Comparison of ENCODE assay signal across 8 mouse cellular contexts in the genomic region with DNA sequence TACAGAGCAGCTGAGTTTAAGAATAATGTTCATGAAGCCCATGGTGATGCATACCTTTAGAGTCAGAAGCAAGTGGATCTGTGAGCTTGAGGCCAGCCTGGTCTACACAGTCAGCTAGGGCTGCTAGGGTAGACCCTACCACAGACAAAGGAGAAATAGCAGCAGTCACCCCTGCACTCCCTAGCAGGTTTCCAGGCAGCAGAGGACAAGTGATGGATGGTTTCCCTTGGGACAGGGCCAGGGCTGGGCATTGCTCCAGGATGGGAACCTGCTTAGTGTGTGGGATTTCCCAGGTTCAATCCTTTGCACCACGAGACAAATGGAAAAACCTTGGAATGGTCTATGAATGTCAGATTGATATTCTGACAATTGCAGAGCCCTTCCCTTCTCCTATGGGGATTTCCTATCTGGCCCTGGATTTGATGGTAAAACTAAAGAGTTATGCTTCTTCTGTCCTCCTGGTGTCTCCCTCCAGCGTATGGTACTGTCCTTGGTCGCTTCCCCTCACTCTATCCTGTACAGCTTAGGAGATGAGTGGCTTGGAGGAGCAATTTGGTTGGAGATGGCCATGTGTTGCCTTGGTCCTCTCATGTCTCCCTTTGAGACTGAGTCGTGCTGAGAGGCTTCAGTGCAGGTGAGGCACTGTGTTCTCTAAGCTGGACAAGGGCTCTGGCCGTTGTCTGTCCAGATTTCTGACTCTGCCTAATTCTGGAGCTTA. TPM values are rescaled to one million over a fixed set of nuclear protein-coding genes. Genes with fewer than 3 reads are reported as not detected.
DNase-seq lines count a peak whose midpoint lies in the region; ATAC-seq and TF ChIP-seq lines count a peak whose summit lies in the region.

No protein-coding gene starts in this region.

- no peak for TF ChIP-seq CTCF in cerebellum, adult 2 months (IDR thresholded peaks at IDR 0.05; ENCODE audit: borderline replicate concordance, insufficient read depth, low read depth, low read length)
- TF ChIP-seq CTCF in liver, embryonic 14.5 days (IDR thresholded peaks at IDR 0.05; ENCODE audit: low read depth) = 0 out of 2 replicates have a peak, but pooled peaks have one; percentile 2

- H3K9ac ChIP-seq in liver, embryonic 14.5 days (replicated peaks) = no peak overlapping the region
- H3K9ac ChIP-seq in liver, embryonic 12.5 days = no peak overlapping the region
- H3K9ac ChIP-seq in stomach, embryonic 15.5 days = no peak overlapping the region

- H3K27me3 ChIP-seq in cerebellum, adult 2 months (ENCODE audit: control insufficient read depth, insufficient read depth, low read length) = no peaks in the 10 kb centered on the region
- no peaks in the 10 kb centered on the region for H3K27me3 ChIP-seq in liver, embryonic 14.5 days (ENCODE audit: control insufficient read depth, insufficient read depth, low read length)
- H3K27me3 ChIP-seq in liver, embryonic 12.5 days (replicated peaks) = no peaks in the 10 kb centered on the region
- no peaks in the 10 kb centered on the region for H3K27me3 ChIP-seq in stomach, embryonic 15.5 days (replicated peaks)

- no peak overlapping the region for H3K4me3 ChIP-seq in cerebellum, adult 2 months (replicated peaks; ENCODE audit: insufficient read depth, low read depth, low read length)
- no peak overlapping the region for H3K4me3 ChIP-seq in liver, embryonic 14.5 days (ENCODE audit: insufficient read depth in 1 of 2, low read depth in 2 of 2, low read length in 2 of 2)
- no peak overlapping the region for H3K4me3 ChIP-seq in liver, embryonic 12.5 days
- no peak overlapping the region for H3K4me3 ChIP-seq in stomach, embryonic 15.5 days (replicated peaks)

- peak; percentile 9 to 17 for DNase-seq in cerebellum, adult 2 months
- no peak for DNase-seq in cerebellum, adult 9-10 months
- no peak for DNase-seq in liver, embryonic 14.5 days (ENCODE audit: low read depth in 3 of 3, low spot score in 3 of 3)
- peak; percentile 80 for DNase-seq in kidney, postnatal 10 days
- no peak for DNase-seq in spleen, adult 12 weeks (ENCODE audit: low spot score)

- TF ChIP-seq EP300 in liver, embryonic 14.5 days (IDR thresholded peaks at IDR 0.05; ENCODE audit: low read depth) = no peak

- ATAC-seq in liver, embryonic 14.5 days (ENCODE audit: insufficient read depth) = no peak; the same call in 1 of the 2 replicates
- ATAC-seq in liver, embryonic 12.5 days = no peak
- ATAC-seq in stomach, embryonic 15.5 days (ENCODE audit: insufficient read depth, low FRiP score, low read depth) = peak; percentile 68; the same call in 1 of the 2 replicates
- no peak for ATAC-seq in erythroblast, adult 5-6 weeks (replicated peaks; ENCODE audit: low FRiP score, poor library complexity, severe bottlenecking)

- H3K36me3 ChIP-seq in liver, embryonic 14.5 days (replicated peaks; ENCODE audit: control insufficient read depth, insufficient read depth, low read depth) = no peaks in the 10 kb centered on the region; the same call in 1 of the 2 replicates
- H3K36me3 ChIP-seq in liver, embryonic 12.5 days = peaks cover 74% of the 10 kb centered on the region
- no peaks in the 10 kb centered on the region for H3K36me3 ChIP-seq in stomach, embryonic 15.5 days

- H3K4me1 ChIP-seq in cerebellum, adult 2 months (ENCODE audit: control insufficient read depth, insufficient read depth, low read length) = no peaks in the 10 kb centered on the region
- H3K4me1 ChIP-seq in liver, embryonic 14.5 days (replicated peaks; ENCODE audit: control insufficient read depth in 2 of 2, insufficient read depth in 2 of 2, low read length in 1 of 2) = no peaks in the 10 kb centered on the region
- no peaks in the 10 kb centered on the region for H3K4me1 ChIP-seq in liver, embryonic 12.5 days
- H3K4me1 ChIP-seq in stomach, embryonic 15.5 days = no peaks in the 10 kb centered on the region

- 51% methylated on average over 5 of the region's 5 CpGs for WGBS in cerebellum, adult 2 months
- 78% methylated on average over 5 of the region's 5 CpGs for WGBS in liver, embryonic 14.5 days (ENCODE audit: insufficient replicate concordance)
- 76% methylated on average over 5 of the region's 5 CpGs for WGBS in liver, embryonic 12.5 days (ENCODE audit: insufficient replicate concordance)
- 47% methylated on average over 5 of the region's 5 CpGs for WGBS in stomach, embryonic 15.5 days

- no peak overlapping the region for H3K4me2 ChIP-seq in liver, embryonic 14.5 days (ENCODE audit: low read depth)
- H3K4me2 ChIP-seq in liver, embryonic 12.5 days = no peak overlapping the region
- no peak overlapping the region for H3K4me2 ChIP-seq in stomach, embryonic 15.5 days

- H3K9me3 ChIP-seq in liver, embryonic 14.5 days (ENCODE audit: control insufficient read depth, low read length) = no peaks in the 10 kb centered on the region
- H3K9me3 ChIP-seq in liver, embryonic 12.5 days (replicated peaks) = no peaks in the 10 kb centered on the region
- no peaks in the 10 kb centered on the region for H3K9me3 ChIP-seq in stomach, embryonic 15.5 days

- no peak for TF ChIP-seq POLR2A in cerebellum, adult 2 months (IDR thresholded peaks at IDR 0.05; ENCODE audit: borderline replicate concordance, insufficient read depth, low read length)

- no peak overlapping the region for H3K27ac ChIP-seq in cerebellum, adult 2 months (ENCODE audit: insufficient read depth, low read length)
- no peak overlapping the region for H3K27ac ChIP-seq in liver, embryonic 14.5 days
- H3K27ac ChIP-seq in liver, embryonic 12.5 days = no peak overlapping the region
- H3K27ac ChIP-seq in stomach, embryonic 15.5 days = no peak overlapping the region; the same call in 1 of the 2 replicates

RNA-seq across cellular contexts. Expression of a gene that starts 13.9 kb away (rescaled TPM):
- not detected in 2 replicates for polyA plus RNA-seq in cerebellum, adult 2 months (2012; rRNA removed)
- 0.03 and 0.04 TPM in 2 replicates for polyA plus RNA-seq in liver, embryonic 14.5 days (2012; rRNA removed)
- 0.14 TPM in 1 of 2 replicates, not detected in the other for polyA plus RNA-seq in liver, embryonic 14.5 days (2014; fragmentation: Nextera tagmentation; extraction: Ambion mirVana)
- 0.10 and 0.11 TPM in 2 replicates for polyA plus RNA-seq in liver, embryonic 12.5 days (2016; fragmentation: Nextera tagmentation; extraction: Ambion mirVana)
- polyA plus RNA-seq in stomach, embryonic 15.5 days (2015; fragmentation: Nextera tagmentation; extraction: Ambion mirVana) = 0.23 TPM in 1 of 2 replicates, not detected in the other
- not detected in 2 replicates for total RNA-seq in erythroblast, adult 5-6 weeks (2015; ENCODE audit: low replicate concordance)
- total RNA-seq in erythroblast, adult 5-6 weeks (2017; ENCODE audit: low replicate concordance) = not detected in 2 replicates

RNA-seq across cellular contexts. Expression of a gene that starts 17.9 kb away (rescaled TPM):
- 224 and 238 TPM in 2 replicates for polyA plus RNA-seq in cerebellum, adult 2 months (2012; rRNA removed)
- polyA plus RNA-seq in liver, embryonic 14.5 days (2012; rRNA removed) = 66.6 and 71.1 TPM in 2 replicates
- polyA plus RNA-seq in liver, embryonic 14.5 days (2014; fragmentation: Nextera tagmentation; extraction: Ambion mirVana) = 86.4 and 88.8 TPM in 2 replicates
- 106 and 109 TPM in 2 replicates for polyA plus RNA-seq in liver, embryonic 12.5 days (2016; fragmentation: Nextera tagmentation; extraction: Ambion mirVana)
- polyA plus RNA-seq in stomach, embryonic 15.5 days (2015; fragmentation: Nextera tagmentation; extraction: Ambion mirVana) = 199 and 202 TPM in 2 replicates
- total RNA-seq in erythroblast, adult 5-6 weeks (2015; ENCODE audit: low replicate concordance) = 86.5 and 91.5 TPM in 2 replicates
- 36.9 and 54.7 TPM in 2 replicates for total RNA-seq in erythroblast, adult 5-6 weeks (2017; ENCODE audit: low replicate concordance)

RNA-seq across cellular contexts. Expression of a gene that starts 37.1 kb away (rescaled TPM):
- polyA plus RNA-seq in cerebellum, adult 2 months (2012; rRNA removed) = 43.9 and 50.1 TPM in 2 replicates
- 3.9 and 5.0 TPM in 2 replicates for polyA plus RNA-seq in liver, embryonic 14.5 days (2012; rRNA removed)
- 7.4 and 8.0 TPM in 2 replicates for polyA plus RNA-seq in liver, embryonic 14.5 days (2014; fragmentation: Nextera tagmentation; extraction: Ambion mirVana)
- 13.9 and 14.8 TPM in 2 replicates for polyA plus RNA-seq in liver, embryonic 12.5 days (2016; fragmentation: Nextera tagmentation; extraction: Ambion mirVana)
- polyA plus RNA-seq in stomach, embryonic 15.5 days (2015; fragmentation: Nextera tagmentation; extraction: Ambion mirVana) = 39.5 and 43.6 TPM in 2 replicates
- 6.3 and 11.5 TPM in 2 replicates for total RNA-seq in erythroblast, adult 5-6 weeks (2015; ENCODE audit: low replicate concordance)
- 3.6 and 8.9 TPM in 2 replicates for total RNA-seq in erythroblast, adult 5-6 weeks (2017; ENCODE audit: low replicate concordance)

RNA-seq across cellular contexts. Expression of a gene that starts 51.6 kb away (rescaled TPM):
- 15.5 and 19.5 TPM in 2 replicates for polyA plus RNA-seq in cerebellum, adult 2 months (2012; rRNA removed)
- polyA plus RNA-seq in liver, embryonic 14.5 days (2012; rRNA removed) = 19.1 and 27.0 TPM in 2 replicates
- 4.9 and 7.0 TPM in 2 replicates for polyA plus RNA-seq in liver, embryonic 14.5 days (2014; fragmentation: Nextera tagmentation; extraction: Ambion mirVana)
- 17.2 and 17.9 TPM in 2 replicates for polyA plus RNA-seq in liver, embryonic 12.5 days (2016; fragmentation: Nextera tagmentation; extraction: Ambion mirVana)
- 8.0 and 10.0 TPM in 2 replicates for polyA plus RNA-seq in stomach, embryonic 15.5 days (2015; fragmentation: Nextera tagmentation; extraction: Ambion mirVana)
- 18.8 and 56.0 TPM in 2 replicates for total RNA-seq in erythroblast, adult 5-6 weeks (2015; ENCODE audit: low replicate concordance)
- total RNA-seq in erythroblast, adult 5-6 weeks (2017; ENCODE audit: low replicate concordance) = 58.7 and 68.4 TPM in 2 replicates

RNA-seq across cellular contexts. Expression of a gene that starts 55.1 kb away (rescaled TPM):
- polyA plus RNA-seq in cerebellum, adult 2 months (2012; rRNA removed) = 0.34 and 0.55 TPM in 2 replicates
- 6.9 and 8.4 TPM in 2 replicates for polyA plus RNA-seq in liver, embryonic 14.5 days (2012; rRNA removed)
- 9.1 and 10.7 TPM in 2 replicates for polyA plus RNA-seq in liver, embryonic 14.5 days (2014; fragmentation: Nextera tagmentation; extraction: Ambion mirVana)
- 13.8 and 16.4 TPM in 2 replicates for polyA plus RNA-seq in liver, embryonic 12.5 days (2016; fragmentation: Nextera tagmentation; extraction: Ambion mirVana)
- 8.1 and 9.7 TPM in 2 replicates for polyA plus RNA-seq in stomach, embryonic 15.5 days (2015; fragmentation: Nextera tagmentation; extraction: Ambion mirVana)
- total RNA-seq in erythroblast, adult 5-6 weeks (2015; ENCODE audit: low replicate concordance) = 27.8 and 40.3 TPM in 2 replicates
- total RNA-seq in erythroblast, adult 5-6 weeks (2017; ENCODE audit: low replicate concordance) = 32.1 and 36.5 TPM in 2 replicates

Comparison
In these comparisons a context has a peak if more than half of its experiments do, and no peak if none do; other contexts are left out.
1. DNase-seq: peak in cerebellum, adult 2 months (2 of 2) and kidney, postnatal 10 days (single experiment); none in cerebellum, adult 9-10 months (single experiment), liver, embryonic 14.5 days (0 of 3) and spleen, adult 12 weeks (single experiment).